In genomic region chr11:58641057-58641456, GRCm38 (mm10) we compare ENCODE assay signal across 11 mouse cellular contexts. TPM values are rescaled to one million over a fixed set of nuclear protein-coding genes. Genes with fewer than 3 reads are reported as not detected.
DNase-seq lines count a peak whose midpoint lies in the region; ATAC-seq lines count a peak whose summit lies in the region.
"Had no signal": no experiment of that assay in that cellular context is flagged by ENCODE, and none has a peak within 500 bp of the region (broad histone marks: within the 10 kb centered on the region; RNA-seq: fewer than 3 reads in every experiment).

No protein-coding gene starts in this region.

- H3K4me3 ChIP-seq in heart, embryonic 11.5 days (ENCODE audit: low read depth, low read length) = peak overlapping the region; percentile 41
- H3K4me3 ChIP-seq in embryonic facial prominence, embryonic 12.5 days = peak overlapping the region; percentile 33
- H3K4me3 ChIP-seq in intestine, embryonic 15.5 days (replicated peaks) = no peak overlapping the region
- H3K4me3 ChIP-seq in midbrain, embryonic 16.5 days (ENCODE audit: low read depth, low read length) = peak overlapping the region; percentile 48

- 25% methylated on average over 14 of the region's 14 CpGs for WGBS in heart, embryonic 11.5 days (ENCODE audit: insufficient replicate concordance)
- 21% methylated on average over 14 of the region's 14 CpGs for WGBS in embryonic facial prominence, embryonic 12.5 days
- 39% methylated on average over 14 of the region's 14 CpGs for whole genome bisulfite sequencing in intestine, embryonic 15.5 days
- 27% methylated on average over 14 of the region's 14 CpGs for WGBS in midbrain, embryonic 16.5 days

- peaks cover 37% of the 10 kb centered on the region for H3K27me3 ChIP-seq in heart, embryonic 11.5 days (ENCODE audit: control insufficient read depth, insufficient read depth, low read length)
- peaks cover 23% of the 10 kb centered on the region for H3K27me3 ChIP-seq in embryonic facial prominence, embryonic 12.5 days
- peaks cover 7% of the 10 kb centered on the region for H3K27me3 ChIP-seq in intestine, embryonic 15.5 days (replicated peaks)
- no peaks in the 10 kb centered on the region for H3K27me3 ChIP-seq in midbrain, embryonic 16.5 days (ENCODE audit: control insufficient read depth, insufficient read depth, low read depth, low read length)

- H3K9ac ChIP-seq in heart, embryonic 11.5 days (ENCODE audit: low read depth, low read length) = peak overlapping the region; percentile 69; the same call in 1 of the 2 replicates
- peak overlapping the region; percentile 28; the same call in 1 of the 2 replicates for H3K9ac ChIP-seq in embryonic facial prominence, embryonic 12.5 days
- H3K9ac ChIP-seq in intestine, embryonic 15.5 days = no peak overlapping the region
- H3K9ac ChIP-seq in midbrain, embryonic 16.5 days (ENCODE audit: low read depth, low read length) = no peak overlapping the region

- H3K4me1 ChIP-seq in heart, embryonic 11.5 days (ENCODE audit: control insufficient read depth, insufficient read depth, low read length) = peaks cover 6% of the 10 kb centered on the region; the same call in 1 of the 2 replicates
- peaks cover 9% of the 10 kb centered on the region for H3K4me1 ChIP-seq in embryonic facial prominence, embryonic 12.5 days
- peaks cover 6% of the 10 kb centered on the region for H3K4me1 ChIP-seq in intestine, embryonic 15.5 days (replicated peaks)
- H3K4me1 ChIP-seq in midbrain, embryonic 16.5 days (ENCODE audit: control insufficient read depth, insufficient read depth, low read length) = peaks cover 8% of the 10 kb centered on the region; the same call in 1 of the 2 replicates

- H3K9me3 ChIP-seq in heart, embryonic 11.5 days (replicated peaks; ENCODE audit: control insufficient read depth, low read length) = no peaks in the 10 kb centered on the region
- H3K9me3 ChIP-seq in embryonic facial prominence, embryonic 12.5 days = no peaks in the 10 kb centered on the region
- no peaks in the 10 kb centered on the region for H3K9me3 ChIP-seq in intestine, embryonic 15.5 days
- no peaks in the 10 kb centered on the region for H3K9me3 ChIP-seq in midbrain, embryonic 16.5 days (replicated peaks; ENCODE audit: control insufficient read depth, low read length, poor library complexity, severe bottlenecking)

- H3K27ac ChIP-seq in heart, embryonic 11.5 days (ENCODE audit: low read depth, low read length) = peak overlapping the region; percentile 75
- no peak overlapping the region for H3K27ac ChIP-seq in embryonic facial prominence, embryonic 12.5 days
- H3K27ac ChIP-seq in intestine, embryonic 15.5 days = no peak overlapping the region
- no peak overlapping the region for H3K27ac ChIP-seq in midbrain, embryonic 16.5 days (ENCODE audit: low read length)

- DNase-seq in heart, postnatal 4 days = no peak
- no peak for DNase-seq in right cerebral cortex, postnatal 10 days (ENCODE audit: low spot score in 2 of 2)
- no peak for DNase-seq in retina, embryonic 14.5 days (ENCODE audit: low spot score)
- no peak for DNase-seq in layer of hippocampus, adult 9-11 months
- DNase-seq: B cell, adult 2 months had no signal

- H3K36me3 ChIP-seq in heart, embryonic 11.5 days (ENCODE audit: control insufficient read depth, insufficient read depth, low read length) = no peaks in the 10 kb centered on the region
- H3K36me3 ChIP-seq in embryonic facial prominence, embryonic 12.5 days = no peaks in the 10 kb centered on the region
- no peaks in the 10 kb centered on the region for H3K36me3 ChIP-seq in intestine, embryonic 15.5 days
- H3K36me3 ChIP-seq in midbrain, embryonic 16.5 days (ENCODE audit: control insufficient read depth, insufficient read depth, low read length) = no peaks in the 10 kb centered on the region

- peak overlapping the region; percentile 74 for H3K4me2 ChIP-seq in heart, embryonic 11.5 days
- peak overlapping the region; percentile 73 for H3K4me2 ChIP-seq in embryonic facial prominence, embryonic 12.5 days (replicated peaks)
- peak overlapping the region; percentile 76 for H3K4me2 ChIP-seq in intestine, embryonic 15.5 days (replicated peaks)
- H3K4me2 ChIP-seq in midbrain, embryonic 16.5 days (ENCODE audit: low read length) = peak overlapping the region; percentile 99

- peak; percentile 77; the same call in 1 of the 2 replicates for ATAC-seq in heart, embryonic 11.5 days (replicated peaks; ENCODE audit: insufficient number of reproducible peaks, low FRiP score, low TSS enrichment)
- no peak for ATAC-seq in embryonic facial prominence, embryonic 12.5 days (ENCODE audit: insufficient number of reproducible peaks, insufficient read depth, low FRiP score, low TSS enrichment)
- ATAC-seq in intestine, embryonic 15.5 days = no peak
- no peak for ATAC-seq in midbrain, embryonic 16.5 days

RNA-seq across cellular contexts. Expression of gene Trim58, which starts 0.8 kb away (rescaled TPM):
- polyA plus RNA-seq in heart, embryonic 11.5 days (2014; fragmentation: Nextera tagmentation; extraction: Ambion mirVana) = 0.74 and 1.6 TPM in 2 replicates
- under 1 TPM in 1 of 2 experiments, not detected in 1; 0.23 TPM for total RNA-seq in heart, postnatal 4 days (2021)
- 0.26 and 0.60 TPM in 2 replicates for polyA plus RNA-seq in embryonic facial prominence, embryonic 12.5 days (2016; fragmentation: Nextera tagmentation; extraction: Ambion mirVana)
- 0.16 and 0.23 TPM in 2 replicates for polyA plus RNA-seq in intestine, embryonic 15.5 days (2015; fragmentation: Nextera tagmentation; extraction: Ambion mirVana)
- 0.15 and 0.19 TPM in 2 replicates for polyA plus RNA-seq in midbrain, embryonic 16.5 days (2015; fragmentation: Nextera tagmentation; extraction: Ambion mirVana)

RNA-seq across cellular contexts. Expression of gene Olfr323, which starts 10.8 kb away (rescaled TPM):
- not detected in 2 replicates for polyA plus RNA-seq in heart, embryonic 11.5 days (2014; fragmentation: Nextera tagmentation; extraction: Ambion mirVana)
- not detected for total RNA-seq in heart, postnatal 4 days (2021)
- polyA plus RNA-seq in embryonic facial prominence, embryonic 12.5 days (2016; fragmentation: Nextera tagmentation; extraction: Ambion mirVana) = not detected in 2 replicates
- not detected in 2 replicates for polyA plus RNA-seq in intestine, embryonic 15.5 days (2015; fragmentation: Nextera tagmentation; extraction: Ambion mirVana)
- polyA plus RNA-seq in midbrain, embryonic 16.5 days (2015; fragmentation: Nextera tagmentation; extraction: Ambion mirVana) = not detected in 2 replicates
- total RNA-seq: adrenal gland, postnatal 14 days; hematopoietic stem cell, adult 5-6 weeks had no signal

RNA-seq across cellular contexts. Expression of gene Olfr322, which starts 17.5 kb away (rescaled TPM):
- not detected in 2 replicates for polyA plus RNA-seq in heart, embryonic 11.5 days (2014; fragmentation: Nextera tagmentation; extraction: Ambion mirVana)
- not detected for total RNA-seq in heart, postnatal 4 days (2021)
- not detected in 2 replicates for polyA plus RNA-seq in embryonic facial prominence, embryonic 12.5 days (2016; fragmentation: Nextera tagmentation; extraction: Ambion mirVana)
- not detected in 2 replicates for polyA plus RNA-seq in intestine, embryonic 15.5 days (2015; fragmentation: Nextera tagmentation; extraction: Ambion mirVana)
- polyA plus RNA-seq in midbrain, embryonic 16.5 days (2015; fragmentation: Nextera tagmentation; extraction: Ambion mirVana) = not detected in 2 replicates
- total RNA-seq: adrenal gland, postnatal 14 days; hematopoietic stem cell, adult 5-6 weeks had no signal

RNA-seq across cellular contexts. Expression of gene 2210407C18Rik, which starts 25.2 kb away (rescaled TPM):
- polyA plus RNA-seq in heart, embryonic 11.5 days (2014; fragmentation: Nextera tagmentation; extraction: Ambion mirVana) = not detected in 2 replicates
- not detected for total RNA-seq in heart, postnatal 4 days (2021)
- not detected in 2 replicates for polyA plus RNA-seq in embryonic facial prominence, embryonic 12.5 days (2016; fragmentation: Nextera tagmentation; extraction: Ambion mirVana)
- 0.19 TPM in 1 of 2 replicates, not detected in the other for polyA plus RNA-seq in intestine, embryonic 15.5 days (2015; fragmentation: Nextera tagmentation; extraction: Ambion mirVana)
- not detected in 2 replicates for polyA plus RNA-seq in midbrain, embryonic 16.5 days (2015; fragmentation: Nextera tagmentation; extraction: Ambion mirVana)
- total RNA-seq: adrenal gland, postnatal 14 days; hematopoietic stem cell, adult 5-6 weeks had no signal

RNA-seq across cellular contexts. Expression of gene Olfr320, which starts 39.8 kb away (rescaled TPM):
- polyA plus RNA-seq in heart, embryonic 11.5 days (2014; fragmentation: Nextera tagmentation; extraction: Ambion mirVana) = not detected in 2 replicates
- not detected for total RNA-seq in heart, postnatal 4 days (2021)
- not detected in 2 replicates for polyA plus RNA-seq in embryonic facial prominence, embryonic 12.5 days (2016; fragmentation: Nextera tagmentation; extraction: Ambion mirVana)
- not detected in 2 replicates for polyA plus RNA-seq in intestine, embryonic 15.5 days (2015; fragmentation: Nextera tagmentation; extraction: Ambion mirVana)
- polyA plus RNA-seq in midbrain, embryonic 16.5 days (2015; fragmentation: Nextera tagmentation; extraction: Ambion mirVana) = not detected in 2 replicates
- total RNA-seq: adrenal gland, postnatal 14 days; hematopoietic stem cell, adult 5-6 weeks had no signal

Comparison
In these comparisons a context has a peak if more than half of its experiments do, and no peak if none do; other contexts are left out.
1. H3K9ac ChIP-seq: peak in heart, embryonic 11.5 days (single experiment) and embryonic facial prominence, embryonic 12.5 days (single experiment); none in intestine, embryonic 15.5 days (single experiment) and midbrain, embryonic 16.5 days (single experiment).
2. Peak in every context shown above with its lines, with median percentiles within 50 percentile points of each other: H3K4me2 ChIP-seq.